Mouse (Mus musculus) heart, postnatal 0 days (tissue): ENCODE measurements around the gene Bphl. TPM values are rescaled to one million over a fixed set of nuclear protein-coding genes. Genes with fewer than 3 reads are reported as not detected.

Source experiments
- ATAC-seq: fragments of 200-750 bp; cut with Nextera tagmentation; 2 replicates; pipeline ENCODE4 v1.8.0; 2017; ENCODE audit warnings: low read depth, moderate number of reproducible peaks, moderate library complexity; ENCODE audit not compliant: insufficient read depth
- DNase-seq: peaks from one replicate; pipeline ENCODE4 v3.0.0-alpha.2; 2016; ENCODE audit warnings: low spot score
- H3K27ac ChIP-seq: fragments of 300-500 bp; sonication (generic); 2 replicates; pipeline ENCODE4 v1.5.1; 2014; ENCODE audit warnings: low read depth, mild to moderate bottlenecking
- H3K27me3 ChIP-seq: fragments of 300-500 bp; sonication (generic); 2 replicates; pipeline ENCODE4 v1.6.1; 2014; ENCODE audit warnings: low read length, mixed read lengths; ENCODE audit not compliant: control insufficient read depth, insufficient read depth
- H3K36me3 ChIP-seq: fragments of 300-500 bp; sonication (generic); replicated peaks from 2 replicates; pipeline ENCODE4 v1.6.1; 2014; ENCODE audit warnings: low read length, mixed read lengths; ENCODE audit not compliant: control insufficient read depth, insufficient read depth
- H3K4me1 ChIP-seq: fragments of 300-500 bp; sonication (generic); 2 replicates; pipeline ENCODE4 v1.6.1; 2014; ENCODE audit warnings: antibody characterized with exemption; ENCODE audit not compliant: control insufficient read depth, insufficient read depth
- H3K4me2 ChIP-seq: fragments of 300-500 bp; sonication (generic); 2 replicates; pipeline ENCODE4 v1.6.1; 2014; ENCODE audit warnings: low read depth, mild to moderate bottlenecking, low read length, moderate library complexity
- H3K4me3 ChIP-seq: fragments of 300-500 bp; sonication (generic); 2 replicates; pipeline ENCODE4 v1.5.1; 2014; ENCODE audit warnings: low read depth, low read length
- H3K9ac ChIP-seq: fragments of 300-500 bp; sonication (generic); replicated peaks from 2 replicates; pipeline ENCODE4 v1.6.1; 2014; ENCODE audit warnings: low read depth, low read length, mixed read lengths
- H3K9me3 ChIP-seq: fragments of 300-500 bp; sonication (generic); replicated peaks from 2 replicates; pipeline ENCODE4 v1.6.1; 2016; ENCODE audit warnings: low read length; ENCODE audit not compliant: control insufficient read depth
- CTCF ChIP-seq: IDR thresholded peaks from 2 replicates; pipeline ENCODE4 v1.5.1; 2016; ENCODE audit warnings: antibody characterized with exemption, control low read depth, low read depth
- EP300 ChIP-seq: IDR thresholded peaks from 2 replicates; pipeline ENCODE4 v1.6.1; 2016; ENCODE audit warnings: antibody characterized with exemption, low read depth
- WGBS: fragments of 180-500 bp; shearing (Covaris S2); extraction: QIAGEN DNeasy Blood & Tissue Kit; methylation state at CpG from one replicate; pipeline ENCODE4 v1.1.7; 2014; 5-methylcytosine and 5-hydroxymethylcytosine counted together
- polyA plus RNA-seq: library from polyadenylated mRNA; unstranded; fragments of >200 nt; fragmentation: Nextera tagmentation; extraction: Ambion mirVana; gene quantifications from 2 replicates; pipeline ENCODE4 v1.2.1, GENCODE M21; 2015
- total RNA-seq: library from RNA; depleted of rRNA; stranded (reverse); fragments of >200 nt; gene quantifications from 2 replicates; pipeline ENCODE4 v1.2.3, GENCODE M21; 2014; ENCODE audit warnings: low replicate concordance

Bphl gene
- total and polyA plus RNA-seq, 2 experiments from 2014 or later = 53.2 to 64.2 TPM

- Histone ChIP-seq H3K36me3 (peaks cover 22% of the 10 kb centered on the region), H3K9ac (no peak overlapping the region), H3K27me3 (no peaks in the 10 kb centered on the region), H3K4me1 (no peaks in the 10 kb centered on the region), H3K27ac (no peak overlapping the region), H3K9me3 (no peaks in the 10 kb centered on the region), H3K4me2 (no peak overlapping the region), H3K4me3 (no peak overlapping the region)
- DNase-seq = no peak
- TF ChIP-seq EP300 = no peak
- no peak for TF ChIP-seq CTCF
- WGBS = 59% methylated on average over 5 of the region's 5 CpGs
- no peak for ATAC-seq
These were observed 8.3 kb downstream of the Bphl start for GRCm38 (mm10) chr13:34045511-34046249.

GRCm38 (mm10) chr13:34046421-34047012 lies 9.1 kb downstream of the Bphl start:
- Histone ChIP-seq H3K4me3 (no peak overlapping the region), H3K27me3 (no peaks in the 10 kb centered on the region), H3K9me3 (no peaks in the 10 kb centered on the region), H3K4me2 (no peak overlapping the region), H3K27ac (no peak overlapping the region), H3K36me3 (peaks cover 28% of the 10 kb centered on the region), H3K9ac (no peak overlapping the region), H3K4me1 (no peaks in the 10 kb centered on the region)
- WGBS = 45% methylated on average over 11 of the region's 11 CpGs
- no peak for TF ChIP-seq EP300
- peak; percentile 94 for TF ChIP-seq CTCF
- DNase-seq (peak; percentile 92), ATAC-seq (peak; percentile 91)

GRCm38 (mm10) chr13:34047526-34047925 lies 10.1 kb downstream of the Bphl start:
- TF ChIP-seq CTCF = no peak
- no peak for TF ChIP-seq EP300
- H3K27me3 ChIP-seq = no peaks in the 10 kb centered on the region
- ATAC-seq (no peak), DNase-seq (no peak)
- no peaks in the 10 kb centered on the region for H3K4me1 ChIP-seq
- no peak overlapping the region for H3K9ac ChIP-seq
- 88% methylated on average over 3 of the region's 3 CpGs for WGBS
- H3K27ac ChIP-seq = no peak overlapping the region
- peaks cover 38% of the 10 kb centered on the region for H3K36me3 ChIP-seq
- no peak overlapping the region for H3K4me3 ChIP-seq
- no peaks in the 10 kb centered on the region for H3K9me3 ChIP-seq
- no peak overlapping the region for H3K4me2 ChIP-seq

GRCm38 (mm10) chr13:34050479-34050878 lies 13.1 kb downstream of the Bphl start:
- H3K36me3 ChIP-seq = peaks cover 50% of the 10 kb centered on the region
- DNase-seq (no peak), ATAC-seq (no peak)
- H3K9ac ChIP-seq = no peak overlapping the region
- 90% methylated on average over 8 of the region's 8 CpGs for WGBS
- H3K4me3 ChIP-seq = no peak overlapping the region
- H3K4me1 ChIP-seq = no peaks in the 10 kb centered on the region
- TF ChIP-seq CTCF = no peak
- TF ChIP-seq EP300 = no peak
- H3K27me3 ChIP-seq = no peaks in the 10 kb centered on the region
- H3K4me2 ChIP-seq = no peak overlapping the region
- no peak overlapping the region for H3K27ac ChIP-seq
- no peaks in the 10 kb centered on the region for H3K9me3 ChIP-seq

- Histone ChIP-seq H3K27me3 (no peaks in the 10 kb centered on the region), H3K4me2 (no peak overlapping the region), H3K27ac (no peak overlapping the region), H3K36me3 (peaks cover 58% of the 10 kb centered on the region), H3K4me1 (no peaks in the 10 kb centered on the region), H3K9ac (no peak overlapping the region), H3K9me3 (no peaks in the 10 kb centered on the region), H3K4me3 (no peak overlapping the region)
- 91% methylated on average over 3 of the region's 3 CpGs for WGBS
- TF ChIP-seq CTCF = no peak
- no peak for TF ChIP-seq EP300
- DNase-seq (no peak), ATAC-seq (no peak)
These were observed 14.3 kb downstream of the Bphl start for GRCm38 (mm10) chr13:34051692-34052091.
